Mouse (Mus musculus) ES-E14 (cell line): Measurements from ENCODE around the gene Zfp324. TPM values are rescaled to one million over a fixed set of nuclear protein-coding genes. Genes with fewer than 3 reads are reported as not detected.

Source experiments
- DNase-seq: peaks from one replicate; pipeline ENCODE4 v3.0.0-alpha.2; 2013; ENCODE audit warnings: low read depth, low spot score
- H3K27ac ChIP-seq: 2 replicates; pipeline ENCODE4 v1.5.1; 2012; ENCODE audit warnings: low read depth, mild to moderate bottlenecking, low read length, moderate library complexity, mixed read lengths; ENCODE audit not compliant: poor library complexity, insufficient read depth, severe bottlenecking
- H3K36me3 ChIP-seq: 2 replicates; pipeline ENCODE4 v1.6.1; 2012; ENCODE audit warnings: mild to moderate bottlenecking, low read length, moderate library complexity, mixed read lengths; ENCODE audit not compliant: control insufficient read depth, poor library complexity, insufficient read depth, severe bottlenecking
- H3K4me1 ChIP-seq, 2 experiments: fragments of 150-350 bp in 1 of 2; sonication (generic) in 1 of 2; 2 replicates each; pipeline ENCODE4 v1.6.1; 2012; ENCODE audit warnings: low read length in 2 of 2, mild to moderate bottlenecking in 1 of 2, mixed read lengths in 1 of 2; ENCODE audit not compliant: control insufficient read depth in 2 of 2, insufficient read depth in 2 of 2, poor library complexity in 1 of 2
- H3K4me3 ChIP-seq, 2 experiments: fragments of 150-350 bp in 1 of 2; sonication (generic) in 1 of 2; 2 replicates each; pipeline ENCODE4 v1.5.1; 2012; ENCODE audit warnings: low read length in 2 of 2, low read depth in 1 of 2, mild to moderate bottlenecking in 1 of 2, mixed read lengths in 1 of 2; ENCODE audit not compliant: insufficient read depth in 1 of 2, poor library complexity in 1 of 2, severe bottlenecking in 1 of 2
- H3K9ac ChIP-seq: 2 replicates; pipeline ENCODE4 v1.6.1; 2012; ENCODE audit warnings: low read depth, mild to moderate bottlenecking, low read length, mixed read lengths; ENCODE audit not compliant: poor library complexity, insufficient read depth, severe bottlenecking
- H3K9me3 ChIP-seq: fragments of 150-350 bp; sonication (generic); 2 replicates; pipeline ENCODE4 v1.6.1; 2012; ENCODE audit warnings: low read depth, mild to moderate bottlenecking, low read length; ENCODE audit not compliant: control insufficient read depth, insufficient read depth
- CHD2 ChIP-seq: IDR thresholded peaks from 2 replicates; pipeline ENCODE4 v1.6.1; 2014; ENCODE audit warnings: mild to moderate bottlenecking, low read depth, low read length, inconsistent platforms
- HCFC1 ChIP-seq: IDR thresholded peaks from 2 replicates; pipeline ENCODE4 v1.6.1; 2012; ENCODE audit warnings: low read length, inconsistent platforms, borderline replicate concordance; ENCODE audit not compliant: insufficient read depth
- MAFK ChIP-seq: IDR thresholded peaks from 2 replicates; pipeline ENCODE4 v1.6.1; 2014; ENCODE audit warnings: mild to moderate bottlenecking, low read depth, low read length, inconsistent platforms; ENCODE audit not compliant: insufficient read depth
- ZC3H11A ChIP-seq: IDR thresholded peaks from 2 replicates; pipeline ENCODE4 v1.6.1; 2012; ENCODE audit warnings: low read depth, mild to moderate bottlenecking, inconsistent platforms, low read length, borderline replicate concordance
- ZNF384 ChIP-seq: IDR thresholded peaks from 2 replicates; pipeline ENCODE4 v1.6.1; 2012; ENCODE audit warnings: low read depth, low read length, inconsistent platforms
- in situ Hi-C, 2 experiments: fragments of 600-800 bp; cut with MboI; formaldehyde crosslinking; loops; one replicate each; pipeline ENCODE4 v1.15.1; 2025; ENCODE audit warnings: low sequenced_read_pairs in 2 of 2, inconsistent platforms in 1 of 2; ENCODE audit not compliant: unreplicated experiment in 2 of 2
- total RNA-seq: library from RNA; depleted of rRNA; stranded (reverse); fragments of 300-350 nt; gene quantifications from 2 replicates; pipeline ENCODE4 v1.2.3, GENCODE M21; 2012

Gene Zfp324
- total RNA-seq, 1 experiment: 5.6 TPM

- in situ Hi-C loops: no loop called here
- Histone ChIP-seq H3K27ac (no peak overlapping the region), H3K4me3 (no peak overlapping the region), H3K4me1 (peaks cover 2 to 11% of the 10 kb centered on the region in 2 experiments; a peak in 2 of 4 replicates), H3K36me3 (peaks cover 7% of the 10 kb centered on the region), H3K9ac (no peak overlapping the region; the same call in 1 of the 2 replicates), H3K9me3 (no peaks in the 10 kb centered on the region)
- DNase-seq: no peak
- TF ChIP-seq HCFC1 (no peak), ZNF384 (no peak), CHD2 (no peak), MAFK (no peak), ZC3H11A (no peak)
These were observed 14.7 kb downstream of the Zfp324 start for GRCm38 (mm10) chr7:12980291-12980690.

GRCm38 (mm10) chr7:12985724-12986123, 20.1 kb downstream of the Zfp324 start:
- Histone ChIP-seq H3K4me3 (no peak overlapping the region), H3K4me1 (peaks cover 0 to 2% of the 10 kb centered on the region in 2 experiments; a peak in 1 of 4 replicates), H3K9ac (no peak overlapping the region), H3K36me3 (peaks cover 7% of the 10 kb centered on the region), H3K27ac (no peak overlapping the region), H3K9me3 (no peaks in the 10 kb centered on the region)
- no peak for DNase-seq
- in situ Hi-C loops: no loop called here
- TF ChIP-seq MAFK (no peak), CHD2 (no peak), HCFC1 (no peak), ZNF384 (no peak), ZC3H11A (no peak)

GRCm38 (mm10) chr7:12986906-12987305, 21.3 kb downstream of the Zfp324 start:
- Histone ChIP-seq H3K4me3 (no peak overlapping the region), H3K27ac (no peak overlapping the region), H3K36me3 (peaks cover 7% of the 10 kb centered on the region), H3K4me1 (peaks cover 0 to 2% of the 10 kb centered on the region in 2 experiments; a peak in 1 of 4 replicates), H3K9ac (no peak overlapping the region), H3K9me3 (no peaks in the 10 kb centered on the region)
- in situ Hi-C loops: no loop called here
- DNase-seq: no peak
- TF ChIP-seq ZC3H11A (no peak), MAFK (no peak), ZNF384 (no peak), CHD2 (no peak), HCFC1 (no peak)

GRCm38 (mm10) chr7:12987409-12988189, 22.0 kb downstream of the Zfp324 start:
- Histone ChIP-seq H3K9ac (no peak overlapping the region), H3K4me1 (peaks cover 0 to 2% of the 10 kb centered on the region in 2 experiments; a peak in 1 of 4 replicates), H3K9me3 (no peaks in the 10 kb centered on the region), H3K36me3 (peaks cover 3% of the 10 kb centered on the region; the same call in 1 of the 2 replicates), H3K27ac (no peak overlapping the region), H3K4me3 (no peak overlapping the region)
- in situ Hi-C loops: no loop called here
- TF ChIP-seq ZNF384 (no peak), HCFC1 (no peak), ZC3H11A (no peak)
- no peak for DNase-seq

GRCm38 (mm10) chr7:12992222-12992621, 26.6 kb downstream of the Zfp324 start:
- in situ Hi-C loops: no loop called here
- Histone ChIP-seq H3K4me3 (no peak overlapping the region), H3K27ac (no peak overlapping the region), H3K9ac (no peak overlapping the region), H3K4me1 (peaks cover 0 to 2% of the 10 kb centered on the region in 2 experiments; a peak in 1 of 4 replicates), H3K36me3 (no peaks in the 10 kb centered on the region), H3K9me3 (no peaks in the 10 kb centered on the region)
- TF ChIP-seq HCFC1: no peak
- TF ChIP-seq ZC3H11A: peak; percentile 27; the same call in 1 of the 2 replicates
- DNase-seq: no peak
